Mouse (Mus musculus): ENCODE results near the gene Phf12.

The Phf12 gene

GRCm38 (mm10) chr11:78072425-78073130 lies 90.0 kb downstream of the Phf12 start:
- no peak for DNase-seq (ENCODE audit: low read depth, low spot score)

DNA sequence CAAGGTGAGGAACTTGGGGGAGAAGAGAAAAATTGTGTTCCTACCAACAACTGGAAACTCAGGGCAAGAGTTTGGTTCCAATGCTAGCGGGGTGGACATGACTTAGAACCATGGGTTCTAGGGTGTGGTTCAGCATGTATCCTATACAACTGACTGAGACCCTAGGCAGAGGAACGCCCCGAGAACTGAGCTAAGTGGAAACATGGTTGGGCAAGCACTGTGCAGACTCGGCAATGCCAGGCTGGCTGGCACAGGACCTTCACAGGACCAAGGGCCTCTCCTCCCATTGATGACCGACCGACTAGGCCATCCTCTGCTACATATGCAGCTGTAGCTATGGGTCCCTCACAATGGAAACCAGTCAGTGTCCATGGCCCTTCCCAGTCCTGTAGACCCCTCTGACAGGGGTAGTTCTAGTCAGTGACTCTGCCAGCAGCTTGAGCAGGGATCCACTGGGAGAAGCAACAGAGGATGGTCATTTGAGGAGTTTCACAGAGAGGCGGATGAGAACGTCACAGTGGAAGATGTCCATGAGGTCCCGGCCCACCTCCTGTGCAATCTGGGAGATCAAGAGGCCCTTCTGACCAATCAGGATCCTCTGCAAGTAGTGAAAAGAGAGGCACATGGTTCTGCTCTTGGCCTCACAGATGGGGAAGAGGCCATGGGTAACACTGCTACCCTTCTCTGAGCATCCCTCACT lies 91.2 kb downstream of the Phf12 start:
- no peak for DNase-seq (ENCODE audit: low read depth, low spot score)

DNA sequence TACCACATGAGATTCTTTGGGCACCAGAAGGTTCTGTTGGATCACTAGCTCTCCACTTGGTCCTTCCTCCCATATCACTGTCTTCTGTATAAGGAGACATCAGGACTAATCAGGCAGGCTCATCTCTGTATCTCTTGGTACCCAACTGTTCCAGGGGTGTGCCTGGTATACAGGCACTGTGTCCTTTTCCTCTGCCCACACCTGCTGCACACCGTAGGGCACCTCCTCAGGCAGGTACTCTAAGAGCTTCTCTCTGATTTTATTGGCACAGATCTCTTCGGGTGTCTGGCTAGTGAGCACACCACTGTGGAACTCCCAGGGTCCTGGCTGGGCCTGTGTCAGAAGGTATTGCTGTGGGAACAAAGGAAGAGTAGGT lies 91.7 kb downstream of the Phf12 start:
- DNase-seq (ENCODE audit: low read depth, low spot score) = no peak

- no peak for DNase-seq (ENCODE audit: low read depth, low spot score)
Measured at GRCm38 (mm10) chr11:78074666-78075065, 92.1 kb downstream of the Phf12 start.

Data from embryo, embryonic 11.5 days (tissue).